24 mouse cellular contexts compared by ENCODE assay signal in genomic region chr1:140740081-140740480, GRCm38 (mm10).
"Had no signal": no experiment of that assay in that cellular context is flagged by ENCODE, and none has a peak within 500 bp of the region (broad histone marks: within the 10 kb centered on the region; RNA-seq: fewer than 3 reads in every experiment).

No protein-coding gene starts in this region.

- H3K4me2 ChIP-seq: heart, embryonic 12.5 days; hindbrain, embryonic 12.5 days; hindbrain, embryonic 14.5 days; intestine, embryonic 15.5 days; limb, embryonic 12.5 days; liver, embryonic 11.5 days; liver, embryonic 13.5 days had no signal

- H3K4me3 ChIP-seq: heart, adult 2 months; heart, embryonic 10.5 days; heart, embryonic 12.5 days; hindbrain, embryonic 10.5 days; hindbrain, embryonic 12.5 days; intestine, embryonic 15.5 days; layer of hippocampus, adult 2 months; left cerebral cortex, adult 2 months; limb, embryonic 10.5 days; limb, embryonic 12.5 days; liver, embryonic 13.5 days had no signal

- H3K27me3 ChIP-seq: heart, embryonic 12.5 days; hindbrain, embryonic 12.5 days; intestine, embryonic 15.5 days; limb, embryonic 12.5 days; liver, embryonic 13.5 days had no signal

- DNase-seq: gastrocnemius, postnatal 14 days; gastrocnemius, postnatal 36 days; heart, adult 11 months; heart, adult 2 months; heart, postnatal 10 days; heart, postnatal 4 days; kidney, adult 18-20 months; kidney, adult 8-10 months; kidney, postnatal 10 days; kidney, postnatal 25 days; kidney, postnatal 4 days; liver; liver, embryonic 13.5 days had no signal

- H3K36me3 ChIP-seq: heart, embryonic 10.5 days; heart, embryonic 12.5 days; hindbrain, embryonic 10.5 days; hindbrain, embryonic 12.5 days; intestine, embryonic 15.5 days; limb, embryonic 10.5 days; limb, embryonic 12.5 days; liver, embryonic 13.5 days had no signal
